Mouse (Mus musculus) intestine, embryonic 16.5 days (tissue): ENCODE data around the gene Nif3l1. TPM values are rescaled to one million over a fixed set of nuclear protein-coding genes. Genes with fewer than 3 reads are reported as not detected.

Source experiments
- ATAC-seq: fragments of 200-750 bp; cut with Nextera tagmentation; 2 replicates; pipeline ENCODE4 v1.8.0; 2017; ENCODE audit warnings: moderate TSS enrichment, moderate library complexity
- H3K27ac ChIP-seq: fragments of 300-500 bp; sonication (generic); 2 replicates; pipeline ENCODE4 v1.5.1; 2014; ENCODE audit warnings: mild to moderate bottlenecking, low read length
- H3K27me3 ChIP-seq: fragments of 300-500 bp; sonication (generic); replicated peaks from 2 replicates; pipeline ENCODE4 v1.6.1; 2014; ENCODE audit warnings: low read length, control low read depth, mixed read lengths; ENCODE audit not compliant: control insufficient read depth, insufficient read depth
- H3K36me3 ChIP-seq: fragments of 300-500 bp; sonication (generic); 2 replicates; pipeline ENCODE4 v1.6.1; 2014; ENCODE audit warnings: low read length, control low read depth; ENCODE audit not compliant: control insufficient read depth, insufficient read depth
- H3K4me1 ChIP-seq: fragments of 300-500 bp; sonication (generic); 2 replicates; pipeline ENCODE4 v1.6.1; 2014; ENCODE audit warnings: low read length, control low read depth, mixed read lengths; ENCODE audit not compliant: control insufficient read depth, insufficient read depth
- H3K4me2 ChIP-seq: fragments of 300-500 bp; sonication (generic); 2 replicates; pipeline ENCODE4 v1.6.1; 2014; ENCODE audit warnings: low read depth, low read length, control low read depth
- H3K4me3 ChIP-seq: fragments of 300-500 bp; sonication (generic); 2 replicates; pipeline ENCODE4 v1.5.1; 2014; ENCODE audit warnings: mild to moderate bottlenecking, low read length
- H3K9ac ChIP-seq: fragments of 300-500 bp; sonication (generic); 2 replicates; pipeline ENCODE4 v1.6.1; 2014; ENCODE audit warnings: low read depth, low read length
- H3K9me3 ChIP-seq: fragments of 300-500 bp; sonication (generic); 2 replicates; pipeline ENCODE4 v1.6.1; 2016; ENCODE audit warnings: low read length, control low read depth; ENCODE audit not compliant: control insufficient read depth
- WGBS: fragments of 180-500 bp; shearing (Covaris S2); extraction: QIAGEN DNeasy Blood & Tissue Kit; methylation state at CpG from one replicate; pipeline ENCODE4 v1.1.7; 2014; 5-methylcytosine and 5-hydroxymethylcytosine counted together
- polyA plus RNA-seq: library from polyadenylated mRNA; unstranded; fragments of >200 nt; fragmentation: Nextera tagmentation; extraction: Ambion mirVana; gene quantifications from 2 replicates; pipeline ENCODE4 v1.2.1, GENCODE M21; 2015

Gene Nif3l1
- polyA plus RNA-seq, 1 experiment from 2014 or later = 37.7 TPM

- no peak overlapping the region for H3K4me3 ChIP-seq
- no peak overlapping the region for H3K4me2 ChIP-seq
- peaks cover 13% of the 10 kb centered on the region for H3K9me3 ChIP-seq
- ATAC-seq = no peak
- no peak overlapping the region for H3K27ac ChIP-seq
- WGBS = 95% methylated on average over 3 of the region's 3 CpGs
- H3K4me1 ChIP-seq = peaks cover 7% of the 10 kb centered on the region; the same call in 1 of the 2 replicates
- H3K36me3 ChIP-seq = no peaks in the 10 kb centered on the region
- H3K9ac ChIP-seq = no peak overlapping the region
- H3K27me3 ChIP-seq = no peaks in the 10 kb centered on the region
These were observed 62.3 kb downstream of the Nif3l1 start for GRCm38 (mm10) chr1:58507249-58507648.

Other genes starting within 250 kb of the Nif3l1 start
- 0.06 and 0.10 TPM in 2 replicates for gene Aox4, start 234.8 kb upstream of the Nif3l1 start, polyA plus RNA-seq
- 0.02 and 0.09 TPM in 2 replicates for gene Aox2, start 166.8 kb upstream of the Nif3l1 start, polyA plus RNA-seq
- gene Bzw1, start 52.3 kb upstream of the Nif3l1 start, polyA plus RNA-seq = 261 and 276 TPM in 2 replicates
- gene Clk1, start 21.1 kb upstream of the Nif3l1 start, polyA plus RNA-seq = 131 and 137 TPM in 2 replicates
- gene Ppil3, start 335 bp downstream of the Nif3l1 start, polyA plus RNA-seq = 40.9 and 53.6 TPM in 2 replicates
- 14.6 and 20.3 TPM in 2 replicates for gene Orc2, start 60.0 kb downstream of the Nif3l1 start, polyA plus RNA-seq
- gene Fam126b, start 141.2 kb downstream of the Nif3l1 start, polyA plus RNA-seq = 7.0 and 9.6 TPM in 2 replicates
- gene Ndufb3, start 141.2 kb downstream of the Nif3l1 start, polyA plus RNA-seq = 197 and 198 TPM in 2 replicates